ENCODE assay signal across 19 mouse cellular contexts in the genomic region with DNA sequence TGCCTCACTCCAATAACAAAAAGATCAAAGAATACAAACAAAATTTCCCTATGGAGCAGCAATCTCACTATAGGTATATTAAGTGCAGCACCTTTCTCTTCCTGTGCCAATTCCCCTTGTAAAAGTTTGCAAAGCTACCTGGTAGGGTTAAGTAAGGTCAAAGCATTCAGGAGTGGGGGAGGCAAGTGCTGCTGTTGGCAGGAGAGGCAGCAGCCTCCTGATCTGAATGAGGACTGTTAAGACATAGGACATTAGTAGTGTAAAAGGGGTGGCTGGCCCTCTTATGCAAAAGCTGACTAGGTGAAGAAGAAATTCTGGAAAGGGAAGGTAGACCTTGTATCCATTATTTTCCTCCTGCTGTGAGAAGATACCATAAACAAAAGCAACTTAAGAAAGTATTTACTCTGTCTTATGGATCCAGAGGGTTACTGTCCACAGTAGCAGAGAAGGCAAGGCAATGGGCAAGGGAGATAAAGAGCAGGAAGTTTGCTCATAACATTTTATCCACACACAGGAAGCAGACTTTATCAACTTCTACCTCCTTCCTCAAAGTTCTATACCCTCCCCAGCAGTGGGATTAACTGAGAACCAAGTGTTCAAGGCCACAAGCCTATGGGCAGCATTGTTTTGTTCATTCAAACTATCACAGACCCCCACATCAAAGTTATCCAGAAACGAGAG.
DNase-seq lines count a peak whose midpoint lies in the region; ATAC-seq and TF ChIP-seq lines count a peak whose summit lies in the region.
"Had no signal": no experiment of that assay in that cellular context is flagged by ENCODE, and none has a peak within 500 bp of the region (broad histone marks: within the 10 kb centered on the region; RNA-seq: fewer than 3 reads in every experiment).

No protein-coding gene starts in this region.

- H3K9me3 ChIP-seq in lung, embryonic 16.5 days (ENCODE audit: control insufficient read depth, low read length): no peaks in the 10 kb centered on the region
- H3K9me3 ChIP-seq in MEL (replicated peaks; ENCODE audit: insufficient read depth, low read length): no peaks in the 10 kb centered on the region
- no peaks in the 10 kb centered on the region for H3K9me3 ChIP-seq in liver, embryonic 16.5 days (replicated peaks; ENCODE audit: control insufficient read depth, low read length)
- H3K9me3 ChIP-seq in hindbrain, embryonic 16.5 days (ENCODE audit: control insufficient read depth, low read length): no peaks in the 10 kb centered on the region
- H3K9me3 ChIP-seq: embryonic facial prominence, embryonic 15.5 days; forebrain, embryonic 15.5 days; hindbrain, embryonic 10.5 days had no signal

- no peak for TF ChIP-seq CTCF in heart, adult 2 months (IDR thresholded peaks at IDR 0.05)
- no peak for TF ChIP-seq CTCF in MEL (IDR thresholded peaks at IDR 0.05 in 2 of 3, conservative IDR thresholded peaks at IDR 0.05 in 1 of 3; ENCODE audit: control insufficient read depth in 1 of 3, insufficient read depth in 1 of 3, low read depth in 2 of 3, low read length in 3 of 3, poor library complexity in 1 of 3, severe bottlenecking in 1 of 3)

- no peak overlapping the region for H3K4me2 ChIP-seq in lung, embryonic 16.5 days (ENCODE audit: low read depth, low read length)
- H3K4me2 ChIP-seq in liver, embryonic 16.5 days (ENCODE audit: low read depth, low read length): no peak overlapping the region
- H3K4me2 ChIP-seq in hindbrain, embryonic 16.5 days (ENCODE audit: low read length): no peak overlapping the region
- H3K4me2 ChIP-seq: embryonic facial prominence, embryonic 15.5 days; forebrain, embryonic 15.5 days; hindbrain, embryonic 14.5 days had no signal

- no peaks in the 10 kb centered on the region for H3K27me3 ChIP-seq in heart, adult 2 months (ENCODE audit: control insufficient read depth, insufficient read depth, low read length)
- H3K27me3 ChIP-seq in lung, embryonic 16.5 days (ENCODE audit: control insufficient read depth, insufficient read depth, low read depth, low read length): no peaks in the 10 kb centered on the region
- no peaks in the 10 kb centered on the region for H3K27me3 ChIP-seq in MEL (ENCODE audit: control insufficient read depth in 1 of 2, insufficient read depth in 2 of 2, low read length in 2 of 2)
- no peaks in the 10 kb centered on the region for H3K27me3 ChIP-seq in liver, embryonic 16.5 days (ENCODE audit: control insufficient read depth, insufficient read depth, low read depth, low read length)
- no peaks in the 10 kb centered on the region for H3K27me3 ChIP-seq in hindbrain, embryonic 16.5 days (replicated peaks; ENCODE audit: control insufficient read depth, insufficient read depth, low read length)
- H3K27me3 ChIP-seq: CH12.LX; embryonic facial prominence, embryonic 15.5 days; forebrain, embryonic 15.5 days had no signal

- TF ChIP-seq POLR2A in heart, adult 2 months (IDR thresholded peaks at IDR 0.05; ENCODE audit: insufficient read depth, low read depth, low read length): no peak
- no peak for TF ChIP-seq POLR2A in MEL (IDR thresholded peaks at IDR 0.05; ENCODE audit: control insufficient read depth in 1 of 2, insufficient read depth in 1 of 2, low read depth in 1 of 2, low read length in 2 of 2, poor library complexity in 1 of 2)

- no peak overlapping the region for H3K9ac ChIP-seq in heart, adult 2 months (ENCODE audit: low read depth, low read length)
- no peak overlapping the region for H3K9ac ChIP-seq in lung, embryonic 16.5 days (ENCODE audit: low read length)
- no peak overlapping the region for H3K9ac ChIP-seq in MEL (ENCODE audit: control insufficient read depth, low read depth, low read length, poor library complexity, severe bottlenecking)
- no peak overlapping the region for H3K9ac ChIP-seq in liver, embryonic 16.5 days (ENCODE audit: low read depth, low read length)
- H3K9ac ChIP-seq in hindbrain, embryonic 16.5 days (ENCODE audit: low read depth, low read length): no peak overlapping the region
- H3K9ac ChIP-seq: embryonic facial prominence, embryonic 15.5 days; forebrain, embryonic 15.5 days; hindbrain, embryonic 14.5 days had no signal

- 0 out of 2 replicates have a peak, but pooled peaks have one; percentile 58 for TF ChIP-seq EP300 in heart, adult 2 months (IDR thresholded peaks at IDR 0.05; ENCODE audit: insufficient read depth, low read depth, low read length)
- peak; percentile 85 to 88 for TF ChIP-seq EP300 in MEL (IDR thresholded peaks at IDR 0.05; ENCODE audit: low read depth in 1 of 2, low read length in 2 of 2)

- no peak for DNase-seq in heart, adult 2 months
- DNase-seq in heart, adult 9 months (ENCODE audit: low spot score in 2 of 2): no peak
- DNase-seq in lung, postnatal 10 days: no peak
- DNase-seq in MEL (ENCODE audit: low read depth, low spot score): peak; percentile 64
- DNase-seq in thymus, adult 18-20 months: no peak
- DNase-seq: adrenal gland, adult 8-10 months; adrenal gland, postnatal 36 days; cerebellum, adult 2 months; cerebellum, postnatal 10 days; gastrocnemius, postnatal 10 days had no signal

- H3K4me3 ChIP-seq in heart, adult 2 months: no peak overlapping the region
- no peak overlapping the region for H3K4me3 ChIP-seq in lung, embryonic 16.5 days (ENCODE audit: low read length)
- H3K4me3 ChIP-seq in MEL (ENCODE audit: control insufficient read depth in 1 of 2, insufficient read depth in 1 of 2, low read depth in 2 of 2, low read length in 2 of 2): no peak overlapping the region
- H3K4me3 ChIP-seq in liver, embryonic 16.5 days (ENCODE audit: low read depth, low read length): no peak overlapping the region
- no peak overlapping the region for H3K4me3 ChIP-seq in hindbrain, embryonic 16.5 days (ENCODE audit: low read length)
- H3K4me3 ChIP-seq: embryonic facial prominence, embryonic 15.5 days; erythroblast, embryonic 14.5 days; forebrain, embryonic 15.5 days; hindbrain, embryonic 10.5 days had no signal

- no peaks in the 10 kb centered on the region for H3K79me2 ChIP-seq in heart, adult 2 months (replicated peaks; ENCODE audit: control insufficient read depth, insufficient read depth, low read length)
- H3K79me2 ChIP-seq in MEL (ENCODE audit: control insufficient read depth, insufficient read depth, low read length, poor library complexity): no peaks in the 10 kb centered on the region

- no peak overlapping the region for H3K27ac ChIP-seq in heart, adult 2 months
- H3K27ac ChIP-seq in lung, embryonic 16.5 days (ENCODE audit: low read length): no peak overlapping the region
- H3K27ac ChIP-seq in MEL (ENCODE audit: control insufficient read depth, low read depth, low read length): peak overlapping the region; percentile 72
- no peak overlapping the region for H3K27ac ChIP-seq in liver, embryonic 16.5 days (ENCODE audit: low read length)
- no peak overlapping the region for H3K27ac ChIP-seq in hindbrain, embryonic 16.5 days (ENCODE audit: low read depth, low read length)
- H3K27ac ChIP-seq: embryonic facial prominence, embryonic 15.5 days; forebrain, embryonic 15.5 days; hindbrain, embryonic 10.5 days; hindbrain, embryonic 14.5 days had no signal

- intact Hi-C loops in heart, adult 2 months (cut with DNase I): no loop called here

- H3K4me1 ChIP-seq in heart, adult 2 months (ENCODE audit: control insufficient read depth, insufficient read depth, low read length): no peaks in the 10 kb centered on the region; the same call in none of the 2 replicates
- peaks cover 9% of the 10 kb centered on the region for H3K4me1 ChIP-seq in lung, embryonic 16.5 days (replicated peaks; ENCODE audit: control insufficient read depth, insufficient read depth, low read length)
- peaks cover 20 to 21% of the 10 kb centered on the region in 2 experiments for H3K4me1 ChIP-seq in MEL (ENCODE audit: control insufficient read depth in 1 of 2, insufficient read depth in 2 of 2, low read length in 2 of 2)
- H3K4me1 ChIP-seq in liver, embryonic 16.5 days (ENCODE audit: control insufficient read depth, low read depth, low read length): no peaks in the 10 kb centered on the region
- no peaks in the 10 kb centered on the region for H3K4me1 ChIP-seq in hindbrain, embryonic 16.5 days (ENCODE audit: control insufficient read depth, insufficient read depth, low read depth, low read length)
- H3K4me1 ChIP-seq: hindbrain, embryonic 10.5 days had no signal

- H3K36me3 ChIP-seq in heart, adult 2 months (ENCODE audit: control insufficient read depth, insufficient read depth, low read length): no peaks in the 10 kb centered on the region; the same call in none of the 2 replicates
- no peaks in the 10 kb centered on the region for H3K36me3 ChIP-seq in lung, embryonic 16.5 days (ENCODE audit: control insufficient read depth, insufficient read depth, low read length)
- H3K36me3 ChIP-seq in MEL (ENCODE audit: control insufficient read depth in 1 of 2, insufficient read depth in 2 of 2, low read length in 2 of 2): peaks cover 0 to 24% of the 10 kb centered on the region in 2 experiments; a peak in 2 of 4 replicates
- H3K36me3 ChIP-seq in liver, embryonic 16.5 days (ENCODE audit: control insufficient read depth, insufficient read depth): no peaks in the 10 kb centered on the region
- peaks cover 4% of the 10 kb centered on the region; the same call in 1 of the 2 replicates for H3K36me3 ChIP-seq in hindbrain, embryonic 16.5 days (ENCODE audit: control insufficient read depth, insufficient read depth, low read length)
- H3K36me3 ChIP-seq: embryonic facial prominence, embryonic 15.5 days had no signal

- TF ChIP-seq RAD21 in MEL (IDR thresholded peaks at IDR 0.05; ENCODE audit: low read depth, low read length): no peak

- peak; percentile 17; the same call in 1 of the 2 replicates for ATAC-seq in lung, embryonic 16.5 days (ENCODE audit: low read depth)
- 0 out of 2 replicates have a peak, but pooled peaks have one; percentile 19 for ATAC-seq in liver, embryonic 16.5 days (ENCODE audit: low read depth)
- no peak for ATAC-seq in hindbrain, embryonic 16.5 days
- ATAC-seq: forebrain, embryonic 15.5 days had no signal

- 50% methylated on average over 1 of the region's 1 CpGs for WGBS in heart, adult 2 months
- 77% methylated on average over 1 of the region's 1 CpGs for whole genome bisulfite sequencing in lung, embryonic 16.5 days
- 45% methylated on average over 1 of the region's 1 CpGs for WGBS in liver, embryonic 16.5 days (ENCODE audit: insufficient replicate concordance)
- WGBS in hindbrain, embryonic 16.5 days: 92% methylated on average over 1 of the region's 1 CpGs

TF ChIP-seq in MEL, 35 proteins besides CTCF, POLR2A, EP300 and RAD21 (continues in another document):
- TF ChIP-seq ZC3H11A (IDR thresholded peaks at IDR 0.05; ENCODE audit: low read depth, low read length) (no peak), RCOR1 (IDR thresholded peaks at IDR 0.05; ENCODE audit: low read depth, low read length) (peak; percentile 18; the same call in 1 of the 2 replicates), GATA1 (IDR thresholded peaks at IDR 0.05; ENCODE audit: low read depth, low read length) (peak; percentile 89), HCFC1 (IDR thresholded peaks at IDR 0.05; ENCODE audit: low read depth, low read length) (0 out of 2 replicates have a peak, but pooled peaks have one; percentile 54), TAL1 (IDR thresholded peaks at IDR 0.05; ENCODE audit: low read length) (peak; percentile 61), ETS1 (IDR thresholded peaks at IDR 0.05; ENCODE audit: low read depth, low read length) (peak; percentile 68; the same call in 1 of the 2 replicates), TCF12 (IDR thresholded peaks at IDR 0.05; ENCODE audit: low read depth, low read length) (peak; percentile 53; the same call in 1 of the 2 replicates)
